8 mouse cellular contexts compared by ENCODE assay signal in the genomic region with DNA sequence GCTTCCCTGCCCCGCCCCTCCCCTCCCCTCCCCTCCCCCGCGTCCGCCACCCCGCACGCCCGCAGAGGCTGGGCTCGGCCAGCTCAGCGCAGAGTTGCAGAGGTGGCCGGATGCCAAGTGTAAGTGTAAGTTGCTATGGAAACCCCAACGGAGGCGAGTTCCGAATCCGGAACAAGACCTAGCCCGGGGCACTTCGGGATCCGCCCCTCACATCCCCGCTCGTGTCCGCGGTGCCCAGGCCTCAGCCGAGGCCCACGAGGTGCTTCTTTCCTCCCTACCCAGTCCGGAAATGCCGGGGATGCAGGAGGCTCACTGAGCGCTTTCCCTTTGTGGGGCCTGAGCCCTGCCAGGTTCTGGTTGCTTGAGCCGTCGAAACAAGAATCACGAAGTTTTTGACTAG. TPM values are rescaled to one million over a fixed set of nuclear protein-coding genes. Genes with fewer than 3 reads are reported as not detected.
DNase-seq lines count a peak whose midpoint lies in the region; ATAC-seq lines count a peak whose summit lies in the region.

No protein-coding gene starts in this region.

- H3K4me3 ChIP-seq in embryonic facial prominence, embryonic 12.5 days = peak overlapping the region; percentile 39
- peak overlapping the region; percentile 45 for H3K4me3 ChIP-seq in heart, embryonic 12.5 days
- peak overlapping the region; percentile 19 for H3K4me3 ChIP-seq in neural tube, embryonic 11.5 days (ENCODE audit: low read depth, low read length)

- peak; percentile 78 for DNase-seq in CD4-positive, CD25-positive, alpha-beta regulatory T cell, adult 2 months (ENCODE audit: low read depth, low spot score)
- peak; percentile 67 for DNase-seq in T-cell, adult 2 months (ENCODE audit: low spot score)
- peak; percentile 53 to 59 for DNase-seq in kidney, adult 8-10 months
- DNase-seq in lung, adult 18-20 months = peak; percentile 74 to 78
- DNase-seq in neural tube, embryonic 11.5 days (ENCODE audit: low spot score) = peak; percentile 55
- no peak for DNase-seq in c-Kit-positive CD71-positive TER-119-positive erythroid progenitor cells, embryonic 14.5 days (ENCODE audit: low spot score)

- H3K27ac ChIP-seq in embryonic facial prominence, embryonic 12.5 days = no peak overlapping the region
- no peak overlapping the region for H3K27ac ChIP-seq in heart, embryonic 12.5 days (ENCODE audit: poor library complexity, severe bottlenecking)
- no peak overlapping the region for H3K27ac ChIP-seq in neural tube, embryonic 11.5 days (ENCODE audit: low read depth, low read length)

- no peak; the same call in 1 of the 2 replicates for ATAC-seq in embryonic facial prominence, embryonic 12.5 days (ENCODE audit: insufficient number of reproducible peaks, insufficient read depth, low FRiP score, low TSS enrichment)
- ATAC-seq in heart, embryonic 12.5 days (ENCODE audit: insufficient number of reproducible peaks, low FRiP score) = peak; percentile 16; the same call in 1 of the 2 replicates
- ATAC-seq in neural tube, embryonic 11.5 days (ENCODE audit: insufficient read depth, low FRiP score, low TSS enrichment) = no peak

- WGBS in embryonic facial prominence, embryonic 12.5 days = under 1% methylated on average over 29 of the region's 29 CpGs
- 1% methylated on average over 28 of the region's 29 CpGs for WGBS in heart, embryonic 12.5 days
- WGBS in neural tube, embryonic 11.5 days = 0% methylated on average over 27 of the region's 29 CpGs

- H3K4me2 ChIP-seq in embryonic facial prominence, embryonic 12.5 days (replicated peaks) = peak overlapping the region; percentile 76
- peak overlapping the region; percentile 81 for H3K4me2 ChIP-seq in heart, embryonic 12.5 days
- peak overlapping the region; percentile 62 for H3K4me2 ChIP-seq in neural tube, embryonic 11.5 days (ENCODE audit: low read depth)

- H3K9me3 ChIP-seq in embryonic facial prominence, embryonic 12.5 days = no peaks in the 10 kb centered on the region
- no peaks in the 10 kb centered on the region for H3K9me3 ChIP-seq in heart, embryonic 12.5 days (replicated peaks)
- H3K9me3 ChIP-seq in neural tube, embryonic 11.5 days (ENCODE audit: control insufficient read depth, low read length) = no peaks in the 10 kb centered on the region

- peaks cover 22% of the 10 kb centered on the region for H3K27me3 ChIP-seq in embryonic facial prominence, embryonic 12.5 days
- H3K27me3 ChIP-seq in heart, embryonic 12.5 days (replicated peaks) = peaks cover 24% of the 10 kb centered on the region
- peaks cover 36% of the 10 kb centered on the region for H3K27me3 ChIP-seq in neural tube, embryonic 11.5 days (ENCODE audit: control insufficient read depth, insufficient read depth, low read length)

- no peak overlapping the region for H3K9ac ChIP-seq in embryonic facial prominence, embryonic 12.5 days
- peak overlapping the region; percentile 53 for H3K9ac ChIP-seq in heart, embryonic 12.5 days
- H3K9ac ChIP-seq in neural tube, embryonic 11.5 days (ENCODE audit: low read length) = peak overlapping the region; percentile 29; the same call in 1 of the 2 replicates

- peaks cover 19% of the 10 kb centered on the region for H3K4me1 ChIP-seq in embryonic facial prominence, embryonic 12.5 days
- peaks cover 14% of the 10 kb centered on the region for H3K4me1 ChIP-seq in heart, embryonic 12.5 days (replicated peaks)
- peaks cover 14% of the 10 kb centered on the region for H3K4me1 ChIP-seq in neural tube, embryonic 11.5 days (ENCODE audit: control insufficient read depth, insufficient read depth, low read length)

- peaks cover 11% of the 10 kb centered on the region for H3K36me3 ChIP-seq in embryonic facial prominence, embryonic 12.5 days
- H3K36me3 ChIP-seq in heart, embryonic 12.5 days = peaks cover 7% of the 10 kb centered on the region
- H3K36me3 ChIP-seq in neural tube, embryonic 11.5 days (ENCODE audit: control insufficient read depth, insufficient read depth, low read length) = no peaks in the 10 kb centered on the region

RNA-seq across cellular contexts. Expression of a gene that starts 4.1 kb away (rescaled TPM):
- polyA plus RNA-seq in embryonic facial prominence, embryonic 12.5 days (2016; fragmentation: Nextera tagmentation; extraction: Ambion mirVana) = 32.3 and 34.3 TPM in 2 replicates
- polyA plus RNA-seq in heart, embryonic 12.5 days (2016; fragmentation: Nextera tagmentation; extraction: Ambion mirVana) = 15.6 and 17.9 TPM in 2 replicates
- polyA plus RNA-seq in neural tube, embryonic 11.5 days (2014; fragmentation: Nextera tagmentation; extraction: Ambion mirVana) = 37.5 and 43.8 TPM in 2 replicates

RNA-seq across cellular contexts. Expression of a gene that starts 8.8 kb away (rescaled TPM):
- polyA plus RNA-seq in embryonic facial prominence, embryonic 12.5 days (2016; fragmentation: Nextera tagmentation; extraction: Ambion mirVana) = 206 and 207 TPM in 2 replicates
- 144 and 153 TPM in 2 replicates for polyA plus RNA-seq in heart, embryonic 12.5 days (2016; fragmentation: Nextera tagmentation; extraction: Ambion mirVana)
- polyA plus RNA-seq in neural tube, embryonic 11.5 days (2014; fragmentation: Nextera tagmentation; extraction: Ambion mirVana) = 145 and 171 TPM in 2 replicates

RNA-seq across cellular contexts. Expression of a gene that starts 12.9 kb away (rescaled TPM):
- 0.13 TPM in 1 of 2 replicates, not detected in the other for polyA plus RNA-seq in embryonic facial prominence, embryonic 12.5 days (2016; fragmentation: Nextera tagmentation; extraction: Ambion mirVana)
- polyA plus RNA-seq in heart, embryonic 12.5 days (2016; fragmentation: Nextera tagmentation; extraction: Ambion mirVana) = 0.14 TPM in 1 of 2 replicates, not detected in the other
- polyA plus RNA-seq in neural tube, embryonic 11.5 days (2014; fragmentation: Nextera tagmentation; extraction: Ambion mirVana) = 0.21 and 0.37 TPM in 2 replicates
